Mouse (Mus musculus) midbrain, postnatal 0 days (tissue): ENCODE data around the gene Gdf9. TPM values are rescaled to one million over a fixed set of nuclear protein-coding genes. Genes with fewer than 3 reads are reported as not detected.

ENCODE experiments used
- ATAC-seq: fragments of 200-750 bp; cut with Nextera tagmentation; 2 replicates; pipeline ENCODE4 v1.8.0; 2017; ENCODE audit warnings: moderate number of reproducible peaks, mild to moderate bottlenecking, moderate TSS enrichment, moderate library complexity; ENCODE audit not compliant: low FRiP score
- DNase-seq: peaks from one replicate; pipeline ENCODE4 v3.0.0-alpha.2; 2015; ENCODE audit warnings: low spot score
- H3K27ac ChIP-seq: fragments of 300-500 bp; sonication (generic); 2 replicates; pipeline ENCODE4 v1.5.1; 2014; ENCODE audit warnings: low read depth, mild to moderate bottlenecking, low read length, mixed read lengths
- H3K27me3 ChIP-seq: fragments of 300-500 bp; sonication (generic); 2 replicates; pipeline ENCODE4 v1.6.1; 2014; ENCODE audit warnings: low read length, control low read depth, mixed read lengths; ENCODE audit not compliant: insufficient read depth
- H3K36me3 ChIP-seq: fragments of 300-500 bp; sonication (generic); 2 replicates; pipeline ENCODE4 v1.6.1; 2014; ENCODE audit warnings: low read length, control low read depth, mixed read lengths; ENCODE audit not compliant: insufficient read depth
- H3K4me1 ChIP-seq: fragments of 300-500 bp; sonication (generic); 2 replicates; pipeline ENCODE4 v1.6.1; 2014; ENCODE audit warnings: mild to moderate bottlenecking, control low read depth, antibody characterized with exemption, low read length, mixed read lengths; ENCODE audit not compliant: insufficient read depth
- H3K4me2 ChIP-seq: fragments of 300-500 bp; sonication (generic); 2 replicates; pipeline ENCODE4 v1.6.1; 2014; ENCODE audit warnings: low read depth, mild to moderate bottlenecking, low read length, mixed read lengths; ENCODE audit not compliant: poor library complexity, severe bottlenecking
- H3K4me3 ChIP-seq: fragments of 300-500 bp; sonication (generic); 2 replicates; pipeline ENCODE4 v1.5.1; 2014; ENCODE audit warnings: low read depth, mild to moderate bottlenecking, low read length, moderate library complexity
- H3K9ac ChIP-seq: fragments of 300-500 bp; sonication (generic); replicated peaks from 2 replicates; pipeline ENCODE4 v1.6.1; 2014; ENCODE audit warnings: mild to moderate bottlenecking, low read length, moderate library complexity, mixed read lengths; ENCODE audit not compliant: poor library complexity, severe bottlenecking
- H3K9me3 ChIP-seq: fragments of 300-500 bp; sonication (generic); 2 replicates; pipeline ENCODE4 v1.6.1; 2016; ENCODE audit warnings: low read length, control low read depth
- CTCF ChIP-seq: IDR thresholded peaks from 2 replicates; pipeline ENCODE4 v1.5.1; 2016; ENCODE audit warnings: antibody characterized with exemption, mild to moderate bottlenecking
- WGBS: fragments of 180-500 bp; shearing (Covaris S2); extraction: QIAGEN DNeasy Blood & Tissue Kit; methylation state at CpG from one replicate; pipeline ENCODE4 v1.1.7; 2014; 5-methylcytosine and 5-hydroxymethylcytosine counted together
- polyA plus RNA-seq: library from polyadenylated mRNA; unstranded; fragments of >200 nt; fragmentation: Nextera tagmentation; extraction: Ambion mirVana; gene quantifications from 2 replicates; pipeline ENCODE4 v1.2.1, GENCODE M21; 2015
- total RNA-seq: library from RNA; depleted of rRNA; stranded (reverse); fragments of >200 nt; gene quantifications from 2 replicates; pipeline ENCODE4 v1.2.3, GENCODE M21; 2014

Gdf9 gene
- total and polyA plus RNA-seq, 2 experiments from 2014 or later = 0.05 to 1.1 TPM

DNA sequence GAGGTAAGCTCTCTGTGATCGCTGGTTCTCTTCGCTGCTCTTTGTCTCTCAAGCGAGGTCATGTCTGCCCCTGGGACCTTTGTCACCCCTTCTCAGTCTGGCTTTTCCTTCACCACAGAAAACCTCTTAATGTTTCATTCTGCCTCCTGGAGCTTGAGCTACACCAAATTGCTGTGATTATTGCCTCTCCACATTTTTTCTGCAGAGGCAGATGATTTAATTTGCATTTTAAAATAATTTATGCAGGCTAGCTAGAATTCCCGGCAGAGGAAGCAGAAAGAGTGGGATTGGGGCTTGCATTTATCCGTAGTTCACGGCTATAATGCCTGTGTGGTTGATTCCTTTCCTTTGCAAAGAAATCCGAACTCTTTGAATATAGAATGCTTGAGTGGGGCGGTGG is 44.8 kb downstream of the Gdf9 start:
- WGBS = 8% methylated on average over 8 of the region's 8 CpGs
- ATAC-seq (no peak), DNase-seq (no peak)
- Histone ChIP-seq H3K27me3 (peaks cover 24% of the 10 kb centered on the region), H3K4me1 (peaks cover 9% of the 10 kb centered on the region; the same call in 1 of the 2 replicates), H3K4me2 (peak overlapping the region; percentile 23), H3K27ac (0 out of 2 replicates have a peak overlapping the region, but pooled peaks have one; percentile 18), H3K9ac (no peak overlapping the region), H3K4me3 (peak overlapping the region; percentile 0; the same call in 1 of the 2 replicates), H3K36me3 (no peaks in the 10 kb centered on the region), H3K9me3 (no peaks in the 10 kb centered on the region)
- no peak for TF ChIP-seq CTCF

DNA sequence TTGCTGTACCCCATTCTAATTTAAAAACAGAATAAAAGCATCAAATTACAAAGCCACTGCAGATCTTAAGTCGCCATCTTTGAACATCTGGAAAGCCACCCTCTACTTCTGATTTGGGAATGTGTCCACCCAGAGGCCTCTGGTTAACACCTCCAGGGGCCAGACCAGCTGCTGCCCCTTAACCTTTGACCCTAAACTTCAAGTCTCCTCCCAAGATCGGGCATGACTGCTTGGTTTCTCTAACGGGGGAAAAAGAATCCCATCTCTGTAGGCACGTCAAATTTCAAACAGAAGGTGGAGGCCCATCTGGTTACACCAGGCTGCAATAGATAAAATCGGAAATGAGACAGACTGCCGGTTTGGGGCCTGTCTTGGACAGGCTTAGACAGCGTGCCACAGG is 47.0 kb downstream of the Gdf9 start:
- ATAC-seq (no peak), DNase-seq (no peak)
- Histone ChIP-seq H3K27ac (no peak overlapping the region), H3K4me3 (no peak overlapping the region), H3K4me2 (no peak overlapping the region), H3K27me3 (peaks cover 36% of the 10 kb centered on the region), H3K9me3 (no peaks in the 10 kb centered on the region), H3K36me3 (no peaks in the 10 kb centered on the region), H3K4me1 (peaks cover 9% of the 10 kb centered on the region; the same call in 1 of the 2 replicates), H3K9ac (no peak overlapping the region)
- 49% methylated on average over 7 of the region's 7 CpGs for WGBS
- no peak for TF ChIP-seq CTCF

DNA sequence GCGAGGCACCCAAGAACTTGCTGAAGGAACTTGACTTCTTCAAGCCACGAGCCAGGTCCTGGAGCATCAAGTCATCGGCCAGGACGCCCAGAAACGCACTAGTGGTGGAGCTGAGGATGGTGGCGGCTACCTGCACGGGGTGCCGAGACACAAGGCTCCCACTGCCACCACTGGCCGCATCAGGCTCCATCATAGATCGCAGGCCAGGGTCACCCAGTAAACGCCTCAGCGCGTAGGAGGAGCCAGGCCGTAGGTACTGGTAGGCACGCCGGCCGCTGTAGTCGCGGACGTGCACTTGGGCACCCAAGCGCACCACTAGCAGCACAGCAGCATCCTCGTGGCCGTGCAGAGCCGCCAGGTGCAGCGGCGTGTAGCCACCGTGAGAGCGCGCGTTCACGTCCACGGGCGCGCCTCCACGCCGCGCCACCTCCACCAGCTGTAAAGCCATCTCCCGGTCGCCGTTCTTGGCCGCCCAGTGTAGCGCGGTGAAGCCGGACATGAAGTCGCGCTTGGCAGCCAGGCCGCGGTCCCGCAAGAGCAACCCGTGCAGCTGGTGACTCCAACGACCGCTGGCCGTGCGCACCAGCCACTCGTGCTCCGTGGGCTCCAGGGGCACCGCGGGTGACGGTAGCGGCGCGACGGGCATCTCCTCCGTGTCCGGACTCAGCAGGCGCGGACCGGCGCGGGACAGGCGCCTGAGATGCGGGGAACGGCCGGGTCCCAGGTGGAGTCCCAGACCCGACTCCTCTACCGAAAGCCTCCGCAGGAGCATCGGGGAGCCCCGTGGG is 47.8 kb downstream of the Gdf9 start:
- peak overlapping the region; percentile 70 for H3K9ac ChIP-seq
- H3K27me3 ChIP-seq = peaks cover 36% of the 10 kb centered on the region
- H3K4me3 ChIP-seq = peak overlapping the region; percentile 62
- ATAC-seq (peak; percentile 59), DNase-seq (no peak)
- 5% methylated on average over 72 of the region's 79 CpGs for WGBS
- peaks cover 9% of the 10 kb centered on the region; the same call in 1 of the 2 replicates for H3K4me1 ChIP-seq
- H3K36me3 ChIP-seq = no peaks in the 10 kb centered on the region
- peak overlapping the region; percentile 79 for H3K4me2 ChIP-seq
- no peak overlapping the region for H3K27ac ChIP-seq
- H3K9me3 ChIP-seq = no peaks in the 10 kb centered on the region
- TF ChIP-seq CTCF = no peak

DNA sequence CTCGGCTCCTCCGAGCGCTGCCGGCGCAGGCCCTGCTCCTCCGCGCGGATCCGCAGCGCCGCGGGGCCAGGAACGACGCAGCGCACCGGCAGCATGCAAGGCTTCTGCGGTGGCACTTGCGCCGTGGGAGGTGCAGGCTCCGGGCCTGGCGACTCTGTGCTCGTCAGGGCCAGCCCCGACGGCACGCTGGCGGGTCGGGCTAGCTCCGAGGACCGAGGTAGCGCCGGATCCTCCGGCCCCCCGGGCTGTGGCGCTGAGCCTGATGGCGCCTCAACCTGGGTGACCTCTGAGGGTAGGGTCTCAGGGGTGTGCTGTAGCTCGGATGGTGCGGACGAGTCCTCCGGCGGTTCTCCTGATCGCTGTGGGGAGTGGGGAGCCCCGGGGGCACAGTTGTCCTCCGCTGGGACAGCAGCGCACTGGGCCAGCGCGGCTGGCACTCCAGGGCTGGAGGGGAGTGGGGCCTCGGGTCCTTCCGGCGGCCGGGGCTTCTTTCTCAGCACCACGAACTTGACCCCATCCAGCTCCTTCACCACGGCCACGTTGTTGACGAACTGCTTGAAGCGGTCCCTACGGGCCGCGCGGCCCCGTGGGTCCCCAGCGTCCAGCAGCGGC is 48.5 kb downstream of the Gdf9 start:
- ATAC-seq = no peak
- H3K4me1 ChIP-seq = peaks cover 9% of the 10 kb centered on the region; the same call in 1 of the 2 replicates
- peaks cover 30% of the 10 kb centered on the region for H3K27me3 ChIP-seq
- H3K9ac ChIP-seq = peak overlapping the region; percentile 70
- peak overlapping the region; percentile 62 for H3K4me3 ChIP-seq
- no peaks in the 10 kb centered on the region for H3K9me3 ChIP-seq
- no peaks in the 10 kb centered on the region for H3K36me3 ChIP-seq
- DNase-seq = no peak
- no peak for TF ChIP-seq CTCF
- under 1% methylated on average over 60 of the region's 62 CpGs for WGBS
- H3K27ac ChIP-seq = 0 out of 2 replicates have a peak overlapping the region, but pooled peaks have one; percentile 12
- H3K4me2 ChIP-seq = peak overlapping the region; percentile 79

DNA sequence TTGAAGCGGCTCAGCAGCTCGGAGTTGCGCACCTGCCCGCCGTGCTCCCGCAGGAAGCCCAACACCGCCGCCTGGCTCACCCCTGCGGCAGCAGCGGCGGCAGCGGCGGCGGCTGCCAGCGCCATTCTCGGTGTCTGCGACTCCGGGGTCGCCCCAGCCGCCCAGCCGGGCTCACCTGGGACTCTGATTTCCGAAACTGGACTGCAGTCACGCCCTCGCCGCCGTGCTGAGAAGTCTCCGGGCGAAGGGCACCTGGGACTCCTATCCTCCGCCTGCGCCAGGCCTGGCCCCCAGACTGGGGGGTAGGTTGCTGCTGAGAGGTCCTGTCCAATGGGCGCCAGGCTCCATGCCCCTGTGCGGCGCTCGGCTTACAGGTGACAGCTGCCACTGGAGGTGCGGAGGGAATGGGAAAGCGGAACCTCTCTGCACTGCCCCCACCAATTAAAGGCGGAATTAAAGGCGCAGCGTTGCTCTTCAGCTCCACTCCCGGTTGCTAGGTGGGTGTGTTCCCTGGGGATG is 49.0 kb downstream of the Gdf9 start, which contains the start of the genes Gm9945 and Sowaha:
Gm9945 (plus strand) TSS at position 384 of the 519 bp plus-strand sequence.
Sowaha (minus strand) TSS at position 492 of the 519 bp plus-strand sequence.
- TF ChIP-seq CTCF = peak; percentile 31
- no peaks in the 10 kb centered on the region for H3K36me3 ChIP-seq
- 0 out of 2 replicates have a peak within 1 kb of the TSS, but pooled peaks have one; percentile 12 for H3K27ac ChIP-seq
- peak within 1 kb of the TSS; percentile 79 for H3K4me2 ChIP-seq
- 2% methylated on average over 37 of the region's 40 CpGs for WGBS
- H3K9ac ChIP-seq = peak within 1 kb of the TSS; percentile 70
- peak within 1 kb of the TSS; percentile 62 for H3K4me3 ChIP-seq
- peak; percentile 72 for DNase-seq
- peak; percentile 55; the same call in 1 of the 2 replicates for ATAC-seq
- peaks cover 30% of the 10 kb centered on the region for H3K27me3 ChIP-seq
- H3K9me3 ChIP-seq = no peaks in the 10 kb centered on the region
- peaks cover 9% of the 10 kb centered on the region; the same call in 1 of the 2 replicates for H3K4me1 ChIP-seq
